Mouse (Mus musculus) limb, embryonic 15.5 days (tissue): ENCODE results near the gene Fam234b. TPM values are rescaled to one million over a fixed set of nuclear protein-coding genes. Genes with fewer than 3 reads are reported as not detected.
A peak's percentile ranks its signal among the peaks of the same experiment; 100 is the strongest.

Experiments used
- ATAC-seq: fragments of 200-750 bp; cut with Nextera tagmentation; 2 replicates; pipeline ENCODE4 v1.8.0; 2017; ENCODE audit warnings: low read depth, moderate TSS enrichment; ENCODE audit not compliant: insufficient number of reproducible peaks, low FRiP score, low TSS enrichment
- H3K27ac ChIP-seq: fragments of 300-500 bp; sonication (generic); 2 replicates; pipeline ENCODE4 v1.5.1; 2015; ENCODE audit warnings: moderate library complexity, mild to moderate bottlenecking, inconsistent platforms
- H3K27me3 ChIP-seq: fragments of 300-500 bp; sonication (generic); 2 replicates; pipeline ENCODE4 v1.6.1; 2015; ENCODE audit warnings: inconsistent platforms
- H3K36me3 ChIP-seq: fragments of 300-500 bp; sonication (generic); 2 replicates; pipeline ENCODE4 v1.6.1; 2015; ENCODE audit warnings: inconsistent platforms
- H3K4me1 ChIP-seq: fragments of 300-500 bp; sonication (generic); 2 replicates; pipeline ENCODE4 v1.6.1; 2015; ENCODE audit warnings: inconsistent platforms
- H3K4me2 ChIP-seq: fragments of 300-500 bp; sonication (generic); 2 replicates; pipeline ENCODE4 v1.6.1; 2015; ENCODE audit warnings: mild to moderate bottlenecking, inconsistent platforms
- H3K4me3 ChIP-seq: fragments of 300-500 bp; sonication (generic); 2 replicates; pipeline ENCODE4 v1.5.1; 2015; ENCODE audit warnings: mild to moderate bottlenecking, inconsistent platforms
- H3K9ac ChIP-seq: fragments of 300-500 bp; sonication (generic); 2 replicates; pipeline ENCODE4 v1.6.1; 2015; ENCODE audit warnings: inconsistent platforms
- H3K9me3 ChIP-seq: fragments of 300-500 bp; sonication (generic); 2 replicates; pipeline ENCODE4 v1.6.1; 2016; ENCODE audit warnings: inconsistent platforms
- WGBS: fragments of 180-500 bp; shearing (Covaris S2); methylation state at CpG from one replicate; pipeline ENCODE4 v1.1.7; 2015; 5-methylcytosine and 5-hydroxymethylcytosine counted together
- polyA plus RNA-seq: library from polyadenylated mRNA; unstranded; fragments of >200 nt; fragmentation: Nextera tagmentation; extraction: Ambion mirVana; gene quantifications from 2 replicates; pipeline ENCODE4 v1.2.1, GENCODE M21; 2015

Fam234b gene
- polyA plus RNA-seq, 1 experiment from 2014 or later = 23.8 TPM

- Histone ChIP-seq H3K4me3 (no peak overlapping the region), H3K36me3 (no peaks in the 10 kb centered on the region), H3K27me3 (no peaks in the 10 kb centered on the region), H3K9me3 (no peaks in the 10 kb centered on the region), H3K9ac (no peak overlapping the region), H3K4me2 (no peak overlapping the region), H3K27ac (no peak overlapping the region), H3K4me1 (peaks cover 13% of the 10 kb centered on the region; the same call in 1 of the 2 replicates)
- WGBS = 74% methylated on average over 3 of the region's 3 CpGs
- no peak for ATAC-seq
These were observed 32.6 kb upstream of the Fam234b start for GRCm38 (mm10) chr6:135165191-135165590.

GRCm38 (mm10) chr6:135165706-135166105, 32.1 kb upstream of the Fam234b start:
- 85% methylated on average over 2 of the region's 2 CpGs for WGBS
- Histone ChIP-seq H3K4me3 (no peak overlapping the region), H3K27me3 (no peaks in the 10 kb centered on the region), H3K9ac (no peak overlapping the region), H3K36me3 (no peaks in the 10 kb centered on the region), H3K27ac (no peak overlapping the region), H3K4me2 (no peak overlapping the region), H3K9me3 (no peaks in the 10 kb centered on the region), H3K4me1 (peaks cover 13% of the 10 kb centered on the region; the same call in 1 of the 2 replicates)
- ATAC-seq = no peak

- H3K36me3 ChIP-seq = no peaks in the 10 kb centered on the region
- H3K27ac ChIP-seq = no peak overlapping the region
- no peak overlapping the region for H3K4me2 ChIP-seq
- H3K4me3 ChIP-seq = no peak overlapping the region
- no peak for ATAC-seq
- 90% methylated on average over 3 of the region's 3 CpGs for WGBS
- no peaks in the 10 kb centered on the region for H3K9me3 ChIP-seq
- H3K4me1 ChIP-seq = peaks cover 13% of the 10 kb centered on the region; the same call in 1 of the 2 replicates
- H3K27me3 ChIP-seq = no peaks in the 10 kb centered on the region
- H3K9ac ChIP-seq = no peak overlapping the region
These were observed 31.5 kb upstream of the Fam234b start for GRCm38 (mm10) chr6:135166262-135166661.

- H3K4me3 ChIP-seq = no peak overlapping the region
- peaks cover 13% of the 10 kb centered on the region; the same call in 1 of the 2 replicates for H3K4me1 ChIP-seq
- no peak for ATAC-seq
- H3K27me3 ChIP-seq = no peaks in the 10 kb centered on the region
- no peaks in the 10 kb centered on the region for H3K36me3 ChIP-seq
- no peaks in the 10 kb centered on the region for H3K9me3 ChIP-seq
- WGBS = 66% methylated on average over 5 of the region's 5 CpGs
- H3K4me2 ChIP-seq = no peak overlapping the region
- H3K27ac ChIP-seq = no peak overlapping the region
- H3K9ac ChIP-seq = no peak overlapping the region
These were observed 31.1 kb upstream of the Fam234b start for GRCm38 (mm10) chr6:135166712-135167111.

GRCm38 (mm10) chr6:135167380-135168311, 30.1 kb upstream of the Fam234b start:
- peak; percentile 90 for ATAC-seq
- Histone ChIP-seq H3K4me2 (peak overlapping the region; percentile 91), H3K27me3 (no peaks in the 10 kb centered on the region), H3K9ac (peak overlapping the region; percentile 68), H3K4me1 (peaks cover 13% of the 10 kb centered on the region; the same call in 1 of the 2 replicates), H3K9me3 (no peaks in the 10 kb centered on the region), H3K36me3 (no peaks in the 10 kb centered on the region), H3K27ac (peak overlapping the region; percentile 79), H3K4me3 (peak overlapping the region; percentile 67)
- 4% methylated on average over 46 of the region's 46 CpGs for WGBS

GRCm38 (mm10) chr6:135168471-135168870, 29.3 kb upstream of the Fam234b start:
- no peak for ATAC-seq
- H3K4me3 ChIP-seq = peak overlapping the region; percentile 67
- peaks cover 13% of the 10 kb centered on the region; the same call in 1 of the 2 replicates for H3K4me1 ChIP-seq
- H3K4me2 ChIP-seq = peak overlapping the region; percentile 91
- H3K9me3 ChIP-seq = no peaks in the 10 kb centered on the region
- no peaks in the 10 kb centered on the region for H3K36me3 ChIP-seq
- 74% methylated on average over 6 of the region's 6 CpGs for WGBS
- H3K9ac ChIP-seq = peak overlapping the region; percentile 68
- H3K27me3 ChIP-seq = no peaks in the 10 kb centered on the region
- H3K27ac ChIP-seq = no peak overlapping the region

GRCm38 (mm10) chr6:135169246-135169645, 28.5 kb upstream of the Fam234b start:
- no peaks in the 10 kb centered on the region for H3K36me3 ChIP-seq
- no peak overlapping the region for H3K4me3 ChIP-seq
- ATAC-seq = no peak
- H3K27ac ChIP-seq = no peak overlapping the region
- no peak overlapping the region for H3K9ac ChIP-seq
- no peaks in the 10 kb centered on the region for H3K27me3 ChIP-seq
- 86% methylated on average over 3 of the region's 3 CpGs for WGBS
- peaks cover 13% of the 10 kb centered on the region; the same call in 1 of the 2 replicates for H3K4me1 ChIP-seq
- no peaks in the 10 kb centered on the region for H3K9me3 ChIP-seq
- H3K4me2 ChIP-seq = no peak overlapping the region

GRCm38 (mm10) chr6:135171736-135172135, 26.0 kb upstream of the Fam234b start:
- no peak for ATAC-seq
- Histone ChIP-seq H3K4me2 (no peak overlapping the region), H3K9me3 (no peaks in the 10 kb centered on the region), H3K27ac (no peak overlapping the region), H3K4me3 (no peak overlapping the region), H3K36me3 (no peaks in the 10 kb centered on the region), H3K27me3 (no peaks in the 10 kb centered on the region), H3K9ac (no peak overlapping the region), H3K4me1 (peaks cover 13% of the 10 kb centered on the region; the same call in 1 of the 2 replicates)
- WGBS = 70% methylated on average over 14 of the region's 14 CpGs

GRCm38 (mm10) chr6:135175014-135175413, 22.8 kb upstream of the Fam234b start:
- Histone ChIP-seq H3K27me3 (no peaks in the 10 kb centered on the region), H3K36me3 (no peaks in the 10 kb centered on the region), H3K27ac (no peak overlapping the region), H3K4me1 (no peaks in the 10 kb centered on the region), H3K9me3 (no peaks in the 10 kb centered on the region), H3K4me3 (no peak overlapping the region), H3K4me2 (no peak overlapping the region), H3K9ac (no peak overlapping the region)
- 86% methylated on average over 1 of the region's 1 CpGs for WGBS
- ATAC-seq = no peak

- no peak overlapping the region for H3K4me3 ChIP-seq
- no peak overlapping the region for H3K4me2 ChIP-seq
- no peak overlapping the region for H3K27ac ChIP-seq
- H3K9me3 ChIP-seq = no peaks in the 10 kb centered on the region
- H3K27me3 ChIP-seq = no peaks in the 10 kb centered on the region
- H3K36me3 ChIP-seq = no peaks in the 10 kb centered on the region
- H3K9ac ChIP-seq = no peak overlapping the region
- ATAC-seq = no peak
- no peaks in the 10 kb centered on the region for H3K4me1 ChIP-seq
These were observed 20.5 kb upstream of the Fam234b start for GRCm38 (mm10) chr6:135177271-135177670.

- Histone ChIP-seq H3K9me3 (no peaks in the 10 kb centered on the region), H3K4me2 (no peak overlapping the region), H3K27me3 (no peaks in the 10 kb centered on the region), H3K36me3 (no peaks in the 10 kb centered on the region), H3K4me1 (no peaks in the 10 kb centered on the region), H3K4me3 (no peak overlapping the region), H3K9ac (no peak overlapping the region), H3K27ac (no peak overlapping the region)
- WGBS = 50% methylated on average over 3 of the region's 3 CpGs
- ATAC-seq = no peak
These were observed 19.2 kb upstream of the Fam234b start for GRCm38 (mm10) chr6:135178599-135178998.

GRCm38 (mm10) chr6:135182925-135183324, 14.9 kb upstream of the Fam234b start:
- Histone ChIP-seq H3K4me1 (no peaks in the 10 kb centered on the region), H3K4me3 (no peak overlapping the region), H3K9ac (no peak overlapping the region), H3K9me3 (no peaks in the 10 kb centered on the region), H3K27ac (no peak overlapping the region), H3K36me3 (no peaks in the 10 kb centered on the region), H3K27me3 (no peaks in the 10 kb centered on the region), H3K4me2 (no peak overlapping the region)
- ATAC-seq = no peak
- 62% methylated on average over 4 of the region's 5 CpGs for WGBS
